Mouse (Mus musculus) adrenal gland, adult 10 weeks (tissue): ENCODE measurements around the gene Inha. TPM values are rescaled to one million over a fixed set of nuclear protein-coding genes. Genes with fewer than 3 reads are reported as not detected.

Experiments used
- polyA plus RNA-seq: library from polyadenylated mRNA; stranded (reverse); fragments of 350-450 nt; fragmentation: Illumina TruSeq; extraction: RNeasy Lipid Tissue Mini Kit (QIAGEN cat#74804); gene quantifications from one replicate; pipeline ENCODE4 v1.2.3, GENCODE M21; 2014; ENCODE audit warnings: low read depth, low replicate concordance

The Inha gene
- 1.9 TPM for polyA plus RNA-seq

DNA sequence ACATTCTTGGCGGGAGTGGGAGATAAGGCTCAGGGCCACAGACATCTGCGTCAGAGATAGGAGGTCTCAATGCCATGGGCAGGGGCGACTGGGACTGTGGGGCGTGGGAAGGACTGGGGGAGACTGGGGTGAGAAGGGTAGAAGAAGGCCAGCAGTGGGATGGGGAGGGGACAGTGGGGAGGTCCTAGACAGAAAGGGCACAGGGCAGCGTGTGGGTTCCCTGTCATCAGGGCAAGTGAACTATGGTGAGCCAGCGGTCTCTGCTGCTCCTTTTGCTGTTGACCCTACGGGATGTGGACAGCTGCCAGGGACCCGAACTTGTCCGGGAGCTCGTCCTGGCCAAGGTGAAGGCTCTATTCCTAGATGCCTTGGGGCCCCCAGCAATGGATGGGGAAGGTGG lies at the start of gene Inha:
Inha (plus strand) TSS at position 72 of the 400 bp plus-strand sequence.

DNA sequence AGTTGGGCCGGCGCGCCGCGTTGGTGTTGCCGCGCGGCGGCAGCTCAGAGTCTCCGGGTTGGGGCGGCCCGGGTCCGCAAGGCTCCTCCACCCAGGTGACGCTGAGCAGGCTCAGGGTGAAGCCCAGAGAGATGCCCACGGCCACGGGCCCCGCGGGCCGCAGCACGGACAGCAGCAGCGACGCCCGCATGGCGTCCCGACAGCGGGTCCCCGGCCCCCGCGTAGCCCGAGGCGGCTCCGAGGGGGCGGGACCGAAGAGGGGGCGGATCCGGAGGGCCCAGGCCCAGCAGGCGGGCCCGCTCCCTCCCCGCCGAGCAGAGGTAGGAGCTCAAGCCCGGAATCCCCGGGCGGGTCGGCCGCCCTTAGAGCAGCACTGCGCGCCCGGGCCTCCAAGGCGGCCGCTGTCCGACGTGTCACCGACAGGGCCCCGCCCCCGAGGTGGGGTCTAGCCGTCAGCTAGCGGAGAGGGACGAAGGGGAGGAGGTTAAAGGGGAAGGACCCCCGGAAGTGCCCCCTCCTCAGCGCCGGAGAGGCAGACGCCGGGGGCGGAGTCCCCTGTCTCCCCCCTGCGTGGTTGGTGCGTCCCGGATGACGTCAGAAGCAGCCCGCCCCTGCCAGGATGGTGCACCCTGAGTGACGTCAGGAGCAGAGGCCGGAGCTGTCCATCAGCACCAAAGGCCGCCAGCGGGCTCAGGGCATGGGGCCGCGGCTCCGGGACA lies 27.8 kb upstream of the Inha start, which contains the start of the genes Chpf and Tmem198:
Chpf (minus strand) TSS at position 392 of the 719 bp plus-strand sequence.
Tmem198 (plus strand) TSS at position 617 of the 719 bp plus-strand sequence.

DNA sequence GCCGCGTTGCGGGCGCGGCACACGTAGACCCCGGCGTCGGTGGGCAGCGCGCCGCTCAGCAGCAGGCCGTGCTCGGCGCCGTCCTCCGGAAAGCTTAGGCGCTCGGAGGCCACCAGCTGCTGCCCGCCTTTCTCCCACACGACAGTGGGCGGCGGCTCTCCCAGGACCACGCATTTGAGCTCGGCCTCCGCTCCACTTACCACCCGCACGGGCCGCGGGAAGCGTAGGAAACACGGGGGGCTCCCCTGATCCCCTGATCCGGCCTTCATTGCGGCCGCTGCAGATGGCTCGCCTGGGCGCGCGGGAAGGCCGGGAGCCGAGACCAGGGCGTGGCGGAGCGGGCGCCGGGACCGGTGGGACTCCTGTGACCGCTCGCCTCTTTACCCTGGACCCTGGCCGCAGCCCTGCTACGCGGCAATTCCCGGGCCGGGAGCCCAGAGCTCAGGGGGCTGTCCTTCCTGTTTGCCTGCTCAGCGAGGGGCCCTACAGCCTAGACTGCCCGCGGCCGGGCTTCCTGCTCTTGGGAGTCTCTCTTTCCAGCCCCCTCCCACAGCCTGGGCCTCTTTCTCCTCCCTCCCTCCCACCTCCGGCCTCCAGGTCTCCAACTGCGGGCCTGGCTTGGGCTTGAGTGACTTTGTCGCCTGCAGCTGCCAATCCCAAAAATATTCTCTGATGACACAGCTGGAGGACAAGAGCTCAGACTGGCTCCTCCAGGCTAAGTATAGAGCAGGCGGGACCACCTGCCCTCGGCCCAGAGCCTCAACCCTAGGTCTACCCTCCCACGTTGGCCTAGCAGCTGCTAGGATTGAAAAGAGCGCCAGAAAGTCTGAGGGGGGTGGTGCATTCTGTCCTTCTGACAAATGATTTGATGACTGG lies 683 bp upstream of the Inha start, which contains the start of gene Obsl1:
Obsl1 (minus strand) TSS at position 497 of the 876 bp plus-strand sequence.

DNA sequence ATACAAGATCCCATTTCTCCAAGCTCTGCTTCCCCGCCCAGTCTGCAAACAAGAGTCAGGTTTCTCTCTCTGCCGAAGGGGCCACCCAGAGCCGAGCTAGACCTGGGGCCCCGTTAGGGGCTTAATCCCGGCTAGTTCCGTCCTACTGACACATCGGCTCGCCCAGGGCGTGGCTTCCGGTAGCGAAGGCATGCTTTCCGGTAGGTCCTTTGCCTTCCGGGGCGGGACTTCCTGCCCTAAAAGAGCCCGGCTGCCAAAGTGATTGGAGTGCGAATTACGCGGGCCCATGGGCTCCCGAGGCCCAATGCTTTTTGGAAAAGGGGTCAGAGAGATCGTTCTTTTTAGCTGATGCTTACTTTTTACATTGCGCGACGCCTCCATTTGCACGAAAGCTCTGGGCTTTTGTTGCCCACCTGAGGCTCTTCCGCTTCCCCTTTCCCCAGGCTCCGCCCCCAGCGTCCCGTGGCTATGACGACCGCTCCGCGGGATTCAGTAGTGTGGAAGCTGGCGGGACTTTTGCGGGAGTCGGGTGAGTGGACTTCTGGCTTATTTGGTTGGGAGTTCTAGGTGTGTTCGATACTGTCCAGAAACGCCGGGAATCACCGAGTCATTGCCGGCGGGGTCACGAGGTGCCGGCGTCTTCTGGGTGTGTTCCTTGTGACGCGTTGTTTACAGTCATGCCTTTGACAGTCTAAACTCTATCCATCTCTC lies 14.6 kb downstream of the Inha start, which contains the start of gene Stk11ip:
Stk11ip (plus strand) TSS at position 209 of the 711 bp plus-strand sequence.

DNA sequence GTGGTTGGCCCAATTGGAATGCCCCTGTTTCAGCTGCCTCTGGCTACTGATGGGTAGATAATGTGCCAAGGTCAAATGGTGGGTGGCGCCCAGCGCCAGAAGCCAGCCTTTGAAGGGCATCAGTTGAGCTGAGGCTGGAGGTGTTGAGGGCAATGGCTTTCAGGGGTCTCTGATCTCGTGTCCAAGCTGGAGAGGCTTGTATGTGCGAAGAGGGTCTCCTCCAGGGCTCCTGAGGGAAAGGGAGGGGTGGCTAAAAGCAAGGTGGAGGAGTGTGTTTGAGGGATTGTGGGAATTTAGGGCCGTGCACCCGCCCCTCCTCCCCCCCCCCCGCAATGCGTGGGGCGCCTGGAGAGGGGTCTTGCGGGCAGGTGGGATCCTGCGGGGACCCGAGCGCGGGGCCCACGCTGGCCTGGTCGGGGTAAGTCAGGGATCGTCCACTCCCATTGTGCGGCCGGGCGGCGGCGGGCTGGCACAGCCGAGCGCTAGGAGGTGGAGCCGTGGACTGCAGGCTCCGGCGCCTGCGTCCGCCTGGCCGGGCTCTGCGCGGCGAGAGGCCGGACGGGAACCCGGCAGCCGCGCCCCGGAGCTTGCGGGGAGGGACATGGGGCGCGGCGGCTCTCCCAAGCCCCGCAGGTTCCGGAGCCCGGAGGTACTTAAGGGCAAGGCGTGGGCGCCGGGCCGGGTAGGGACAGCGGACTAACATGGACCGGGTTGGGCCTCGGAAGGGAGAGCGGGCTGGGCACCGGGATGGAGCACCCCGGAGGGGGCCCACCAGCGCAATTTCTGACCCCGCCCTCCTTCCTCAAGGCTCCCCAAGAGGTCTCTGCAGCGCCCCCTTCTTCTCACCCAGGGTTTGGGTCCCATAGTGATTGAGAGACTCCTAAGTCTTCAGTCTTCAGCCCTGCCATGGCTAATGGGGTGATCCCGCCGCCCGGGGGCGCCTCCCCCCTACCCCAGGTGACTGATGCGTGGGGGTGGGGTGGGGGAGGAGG lies 39.4 kb downstream of the Inha start, which contains the start of gene Slc4a3:
Slc4a3 (plus strand) TSS at position 302 of the 992 bp plus-strand sequence.

Other genes with a start within 250 kb of the Inha start
- gene Ptprn, start 242.6 kb upstream of the Inha start, polyA plus RNA-seq: 3.9 TPM
- 76.9 TPM for gene Resp18, start 228.7 kb upstream of the Inha start, polyA plus RNA-seq
- 2.2 TPM for gene Dnpep, start 189.1 kb upstream of the Inha start, polyA plus RNA-seq
- 1.2 TPM for gene Des, start 146.7 kb upstream of the Inha start, polyA plus RNA-seq
- gene Speg, start 131.8 kb upstream of the Inha start, polyA plus RNA-seq: 1.0 TPM
- 6.8 TPM for gene Gmppa, start 71.1 kb upstream of the Inha start, polyA plus RNA-seq
- 0.29 TPM for gene Asic4, start 56.6 kb upstream of the Inha start, polyA plus RNA-seq
- gene Chpf, start 27.8 kb upstream of the Inha start, polyA plus RNA-seq: 0.41 TPM
- gene Tmem198, start 27.5 kb upstream of the Inha start, polyA plus RNA-seq: not detected
- 0.93 TPM for gene Obsl1, start 625 bp upstream of the Inha start, polyA plus RNA-seq
- 1.5 TPM for gene Stk11ip, start 14.5 kb downstream of the Inha start, polyA plus RNA-seq
- 2.7 TPM for gene Slc4a3, start 39.2 kb downstream of the Inha start, polyA plus RNA-seq